Mouse (Mus musculus): Measurements from ENCODE around the gene Gmppa. TPM values are rescaled to one million over a fixed set of nuclear protein-coding genes. Genes with fewer than 3 reads are reported as not detected.

Gmppa gene
- polyA plus RNA-seq, 1 experiment from 2014 or later: 49.1 TPM

DNA sequence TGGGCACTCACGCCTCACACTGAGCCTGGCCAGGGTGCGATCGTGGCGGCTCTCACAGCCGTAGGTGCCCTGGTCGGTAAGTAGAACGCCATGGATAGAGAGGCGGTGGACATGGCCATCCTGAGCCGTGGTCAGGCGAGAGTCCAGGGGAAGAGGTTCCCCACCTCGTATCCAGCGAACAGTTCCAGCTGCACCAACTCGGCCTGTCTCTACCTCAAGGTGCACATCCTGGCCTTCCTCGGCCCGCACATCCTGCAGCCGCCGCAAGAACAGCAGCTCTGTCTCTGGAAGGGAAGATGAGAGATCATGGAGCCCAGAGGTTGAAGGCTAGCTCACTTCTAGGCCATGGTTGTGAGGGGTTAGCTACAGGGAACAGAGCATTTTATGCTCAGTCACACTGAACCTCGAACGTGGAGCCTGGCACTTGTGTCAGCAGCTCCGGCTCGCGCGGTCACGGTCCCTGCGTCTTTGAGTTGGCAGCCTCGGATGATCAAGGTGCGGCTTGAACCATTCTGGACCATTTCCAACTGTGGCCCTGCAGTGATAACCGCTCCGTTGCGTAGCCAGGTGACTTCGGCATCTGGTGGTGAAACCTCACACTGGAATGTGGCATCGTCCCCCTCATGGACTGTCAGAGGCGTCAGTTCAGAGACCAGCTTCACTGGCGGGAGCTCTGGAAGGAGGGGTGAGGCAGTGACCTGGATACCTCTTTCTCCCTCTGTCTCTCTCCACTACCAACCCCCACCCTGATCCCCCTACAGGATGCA, 55.2 kb downstream of the Gmppa start:
- H3K27ac ChIP-seq: no peak overlapping the region
- peaks cover 45% of the 10 kb centered on the region for H3K36me3 ChIP-seq
- no peaks in the 10 kb centered on the region for H3K9me3 ChIP-seq
- no peak overlapping the region for H3K4me2 ChIP-seq
- ATAC-seq (ENCODE audit: insufficient number of reproducible peaks, insufficient read depth, low FRiP score, low TSS enrichment, low read depth): no peak
- H3K4me1 ChIP-seq (replicated peaks): peaks cover 26% of the 10 kb centered on the region
- H3K4me3 ChIP-seq (replicated peaks): no peak overlapping the region
- no peak overlapping the region for H3K9ac ChIP-seq (replicated peaks)
- WGBS: 82% methylated on average over 34 of the region's 34 CpGs
- H3K27me3 ChIP-seq: peaks cover 58% of the 10 kb centered on the region

DNA sequence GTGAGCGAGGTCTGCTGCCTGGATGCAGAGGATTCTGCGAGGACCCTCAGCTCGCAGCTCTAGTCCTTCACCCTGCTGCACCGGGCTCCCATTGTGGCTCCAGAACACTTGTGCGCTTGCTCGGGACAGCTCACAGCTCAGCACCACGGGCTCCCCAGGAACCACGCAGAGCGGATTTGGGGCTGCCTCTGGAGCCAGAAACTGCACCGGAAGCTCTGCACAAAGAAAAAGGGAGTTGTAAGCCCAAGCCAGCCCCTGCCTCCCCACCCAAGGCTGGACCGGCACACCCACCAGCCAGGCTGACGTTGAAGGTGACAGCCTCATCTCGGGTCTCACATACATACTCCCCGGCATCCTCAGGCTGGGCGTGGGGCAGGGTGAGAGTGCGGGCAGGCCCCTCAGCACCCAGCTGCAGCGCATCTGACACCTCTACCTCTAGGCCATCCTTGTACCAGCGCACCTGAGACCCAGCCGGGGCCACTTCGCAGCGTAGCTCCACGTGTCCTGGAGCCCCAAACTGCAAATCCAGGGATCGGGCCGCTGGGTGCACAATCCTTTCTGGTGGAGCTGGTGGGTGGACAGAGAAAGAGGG, 56.9 kb downstream of the Gmppa start:
- Histone ChIP-seq H3K9ac (replicated peaks) (no peak overlapping the region), H3K4me1 (replicated peaks) (peaks cover 29% of the 10 kb centered on the region), H3K27me3 (peaks cover 41% of the 10 kb centered on the region), H3K4me3 (replicated peaks) (no peak overlapping the region), H3K27ac (no peak overlapping the region), H3K4me2 (no peak overlapping the region), H3K36me3 (peaks cover 62% of the 10 kb centered on the region), H3K9me3 (no peaks in the 10 kb centered on the region)
- 43% methylated on average over 24 of the region's 24 CpGs for WGBS
- ATAC-seq (ENCODE audit: insufficient number of reproducible peaks, insufficient read depth, low FRiP score, low TSS enrichment, low read depth): no peak

Other genes starting within 250 kb of the Gmppa start
- 26.6 and 27.8 TPM in 2 replicates for gene Ankzf1, start 243.8 kb upstream of the Gmppa start, polyA plus RNA-seq (2016; fragmentation: Nextera tagmentation; extraction: Ambion mirVana)
- gene Atg9a, start 243.7 kb upstream of the Gmppa start, polyA plus RNA-seq (2016; fragmentation: Nextera tagmentation; extraction: Ambion mirVana): 22.0 and 24.1 TPM in 2 replicates
- gene Glb1l, start 225.1 kb upstream of the Gmppa start, polyA plus RNA-seq (2016; fragmentation: Nextera tagmentation; extraction: Ambion mirVana): 19.3 and 20.6 TPM in 2 replicates
- gene Stk16, start 225.1 kb upstream of the Gmppa start, polyA plus RNA-seq (2016; fragmentation: Nextera tagmentation; extraction: Ambion mirVana): 131 and 134 TPM in 2 replicates
- 14.5 and 15.8 TPM in 2 replicates for gene Tuba4a, start 216.1 kb upstream of the Gmppa start, polyA plus RNA-seq (2016; fragmentation: Nextera tagmentation; extraction: Ambion mirVana)
- gene A630095N17Rik, start 203.8 kb upstream of the Gmppa start, polyA plus RNA-seq (2016; fragmentation: Nextera tagmentation; extraction: Ambion mirVana): not detected in 2 replicates
- gene Dnajb2, start 199.5 kb upstream of the Gmppa start, polyA plus RNA-seq (2016; fragmentation: Nextera tagmentation; extraction: Ambion mirVana): 40.7 and 42.8 TPM in 2 replicates
- 0.20 and 0.35 TPM in 2 replicates for gene Ptprn, start 171.4 kb upstream of the Gmppa start, polyA plus RNA-seq (2016; fragmentation: Nextera tagmentation; extraction: Ambion mirVana)
- 0.83 TPM in 1 of 2 replicates, not detected in the other for gene Resp18, start 157.5 kb upstream of the Gmppa start, polyA plus RNA-seq (2016; fragmentation: Nextera tagmentation; extraction: Ambion mirVana)
- gene Dnpep, start 117.9 kb upstream of the Gmppa start, polyA plus RNA-seq (2016; fragmentation: Nextera tagmentation; extraction: Ambion mirVana): 111 TPM in 2 replicates
- gene Des, start 75.6 kb upstream of the Gmppa start, polyA plus RNA-seq (2016; fragmentation: Nextera tagmentation; extraction: Ambion mirVana): 23.5 and 25.3 TPM in 2 replicates
- 30.4 and 30.7 TPM in 2 replicates for gene Speg, start 60.6 kb upstream of the Gmppa start, polyA plus RNA-seq (2016; fragmentation: Nextera tagmentation; extraction: Ambion mirVana)
- 0.50 and 0.78 TPM in 2 replicates for gene Asic4, start 14.5 kb downstream of the Gmppa start, polyA plus RNA-seq (2016; fragmentation: Nextera tagmentation; extraction: Ambion mirVana)
- 22.1 and 27.1 TPM in 2 replicates for gene Chpf, start 43.4 kb downstream of the Gmppa start, polyA plus RNA-seq (2016; fragmentation: Nextera tagmentation; extraction: Ambion mirVana)
- gene Tmem198, start 43.6 kb downstream of the Gmppa start, polyA plus RNA-seq (2016; fragmentation: Nextera tagmentation; extraction: Ambion mirVana): 0.36 and 0.74 TPM in 2 replicates
- gene Obsl1, start 70.5 kb downstream of the Gmppa start, polyA plus RNA-seq (2016; fragmentation: Nextera tagmentation; extraction: Ambion mirVana): 98.3 and 104 TPM in 2 replicates
- 9.5 and 11.9 TPM in 2 replicates for gene Inha, start 71.1 kb downstream of the Gmppa start, polyA plus RNA-seq (2016; fragmentation: Nextera tagmentation; extraction: Ambion mirVana)
- gene Stk11ip, start 85.6 kb downstream of the Gmppa start, polyA plus RNA-seq (2016; fragmentation: Nextera tagmentation; extraction: Ambion mirVana): 29.3 and 30.3 TPM in 2 replicates
- gene Slc4a3, start 110.3 kb downstream of the Gmppa start, polyA plus RNA-seq (2016; fragmentation: Nextera tagmentation; extraction: Ambion mirVana): 33.6 and 33.7 TPM in 2 replicates

Data from limb, embryonic 12.5 days (tissue).